Mouse (Mus musculus) CH12.LX (cell line): ENCODE measurements around the gene Cilp2.

Experiments
- NRF1 ChIP-seq: IDR thresholded peaks from 2 replicates; pipeline ENCODE4 v1.6.1; 2014; ENCODE audit warnings: low read depth, mild to moderate bottlenecking, inconsistent platforms, low read length, improper control_type of control experiment, moderate library complexity
- ZC3H11A ChIP-seq: IDR thresholded peaks from 2 replicates; pipeline ENCODE4 v1.6.1; 2012; ENCODE audit warnings: low read depth, mild to moderate bottlenecking, inconsistent platforms, low read length, improper control_type of control experiment

DNA sequence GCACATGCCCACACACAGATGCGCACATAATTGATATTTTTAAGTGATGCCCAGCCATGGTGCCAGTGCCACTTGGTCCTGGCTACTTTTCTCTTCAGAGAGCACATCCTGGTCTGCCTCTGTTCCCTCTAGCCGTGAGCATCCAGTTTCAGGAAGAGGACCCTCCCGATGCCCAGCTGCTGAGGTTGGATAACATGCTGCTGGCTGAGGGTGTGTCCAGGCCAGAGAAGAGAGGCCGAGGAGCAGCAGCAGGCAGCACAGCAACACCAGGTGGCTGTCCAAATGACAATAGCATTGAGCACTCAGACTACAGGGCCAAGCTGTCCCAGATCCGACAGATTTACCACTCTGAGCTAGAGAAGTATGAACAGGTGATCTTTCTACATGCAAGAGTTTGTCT lies 23.3 kb downstream of the Cilp2 start:
- TF ChIP-seq ZC3H11A (no peak), NRF1 (no peak)
